In genomic region chr5:120742125-120742524, GRCm38 (mm10) we compare ENCODE assay signal across 9 mouse cellular contexts. TPM values are rescaled to one million over a fixed set of nuclear protein-coding genes. Genes with fewer than 3 reads are reported as not detected.
A peak's percentile ranks its signal among the peaks of the same experiment; 100 is the strongest.
DNase-seq lines count a peak whose midpoint lies in the region; ATAC-seq and TF ChIP-seq lines count a peak whose summit lies in the region.
"Had no signal": no experiment of that assay in that cellular context is flagged by ENCODE, and none has a peak within 500 bp of the region (broad histone marks: within the 10 kb centered on the region; RNA-seq: fewer than 3 reads in every experiment).

No protein-coding gene starts in this region.

- no peaks in the 10 kb centered on the region for H3K79me3 ChIP-seq in C2C12 (ENCODE audit: low read depth)

- H3K36me3 ChIP-seq in intestine, postnatal 0 days (ENCODE audit: control insufficient read depth, insufficient read depth) = no peaks in the 10 kb centered on the region
- H3K36me3 ChIP-seq in intestine, embryonic 16.5 days (ENCODE audit: control insufficient read depth, insufficient read depth, low read length) = no peaks in the 10 kb centered on the region
- H3K36me3 ChIP-seq in C2C12 (ENCODE audit: control insufficient read depth, insufficient read depth) = no peaks in the 10 kb centered on the region
- no peaks in the 10 kb centered on the region for H3K36me3 ChIP-seq in G1E (replicated peaks)

- no peak overlapping the region for H3K27ac ChIP-seq in intestine, postnatal 0 days (ENCODE audit: low read depth, low read length)
- no peak overlapping the region for H3K27ac ChIP-seq in intestine, embryonic 16.5 days (ENCODE audit: low read length)

- H3K27me3 ChIP-seq in intestine, postnatal 0 days (replicated peaks; ENCODE audit: control insufficient read depth, insufficient read depth, low read length) = no peaks in the 10 kb centered on the region
- H3K27me3 ChIP-seq in intestine, embryonic 16.5 days (replicated peaks; ENCODE audit: control insufficient read depth, insufficient read depth, low read length) = no peaks in the 10 kb centered on the region
- H3K27me3 ChIP-seq in C2C12 (ENCODE audit: control insufficient read depth, insufficient read depth, insufficient read length) (peaks cover 28% of the 10 kb centered on the region), G1E (ENCODE audit: insufficient read depth, low read length) (peaks cover 12% of the 10 kb centered on the region; the same call in 1 of the 2 replicates)

- H3K4me3 ChIP-seq in intestine, postnatal 0 days (ENCODE audit: low read depth, low read length) = no peak overlapping the region
- H3K4me3 ChIP-seq in intestine, embryonic 16.5 days (ENCODE audit: low read length) = no peak overlapping the region
- H3K4me3 ChIP-seq in C2C12 (ENCODE audit: insufficient read depth, poor library complexity, severe bottlenecking) (no peak overlapping the region), G1E (ENCODE audit: low read depth, low read length) (no peak overlapping the region)

- H3K9me3 ChIP-seq in intestine, postnatal 0 days (ENCODE audit: control insufficient read depth) = no peaks in the 10 kb centered on the region
- H3K9me3 ChIP-seq in intestine, embryonic 16.5 days (ENCODE audit: control insufficient read depth, low read length) = no peaks in the 10 kb centered on the region
- H3K9me3 ChIP-seq in G1E (replicated peaks) = no peaks in the 10 kb centered on the region

- TF ChIP-seq CTCF in intestine, postnatal 0 days (IDR thresholded peaks at IDR 0.05; ENCODE audit: low read depth) = peak; percentile 73
- peak; percentile 16 for TF ChIP-seq CTCF in C2C12 (IDR thresholded peaks at IDR 0.05; ENCODE audit: control insufficient read depth, insufficient read depth, insufficient read length)
- TF ChIP-seq CTCF in G1E (IDR thresholded peaks at IDR 0.05; ENCODE audit: low read depth, low read length) = peak; percentile 73

- H3ac ChIP-seq in C2C12 (ENCODE audit: control insufficient read depth, insufficient read length, low read depth) = no peak overlapping the region

- H3K4me2 ChIP-seq in intestine, postnatal 0 days (replicated peaks; ENCODE audit: low read depth) = no peak overlapping the region
- H3K4me2 ChIP-seq in intestine, embryonic 16.5 days (ENCODE audit: low read depth, low read length) = no peak overlapping the region

- intact Hi-C loops in gastrocnemius, postnatal 36 days (cut with DNase I) = no loop called here

- 20% methylated on average over 4 of the region's 4 CpGs for WGBS in intestine, postnatal 0 days
- WGBS in intestine, embryonic 16.5 days = 27% methylated on average over 4 of the region's 4 CpGs

- H3K4me1 ChIP-seq in intestine, postnatal 0 days (replicated peaks; ENCODE audit: control insufficient read depth, insufficient read depth, low read length) = no peaks in the 10 kb centered on the region
- H3K4me1 ChIP-seq in intestine, embryonic 16.5 days (ENCODE audit: control insufficient read depth, insufficient read depth, low read length) = no peaks in the 10 kb centered on the region
- H3K4me1 ChIP-seq in G1E (ENCODE audit: insufficient read depth, low read depth, low read length) = no peaks in the 10 kb centered on the region

- H3K79me2 ChIP-seq in C2C12 (ENCODE audit: control insufficient read depth, insufficient read depth) = no peaks in the 10 kb centered on the region

- ATAC-seq in intestine, postnatal 0 days = no peak
- no peak for ATAC-seq in intestine, embryonic 16.5 days
- ATAC-seq in G1E (ENCODE audit: extremely low read depth, insufficient number of reproducible peaks, low FRiP score, poor library complexity, severe bottlenecking) = no peak; the same call in 1 of the 2 replicates
- peak; percentile 85 for ATAC-seq in megakaryocyte progenitor cell, adult 5-6 weeks (replicated peaks; ENCODE audit: poor library complexity)

- no peak for DNase-seq in G1E (ENCODE audit: low spot score)
- DNase-seq in embryo, embryonic 9.5 days (ENCODE audit: extremely low spot score) = peak; percentile 46
- DNase-seq in gastrocnemius, postnatal 36 days = no peak
- no peak for DNase-seq in heart, adult 11 months

- no peak overlapping the region for H3K9ac ChIP-seq in intestine, postnatal 0 days (ENCODE audit: low read depth, low read length)
- no peak overlapping the region for H3K9ac ChIP-seq in intestine, embryonic 16.5 days (ENCODE audit: low read depth, low read length)

TF ChIP-seq in C2C12, 6 proteins besides CTCF, POLR2A, EP300 and RAD21:
- TF ChIP-seq FOSL1 (IDR thresholded peaks at IDR 0.05; ENCODE audit: insufficient read depth, low read length, poor library complexity, severe bottlenecking) = no peak
- no peak for TF ChIP-seq MYOG (IDR thresholded peaks at IDR 0.05; ENCODE audit: control insufficient read depth, extremely low read depth, insufficient read length)
- TF ChIP-seq MYOD1 (IDR thresholded peaks at IDR 0.05; ENCODE audit: control insufficient read depth, insufficient read length, low read depth) = no peak
- no peak for TF ChIP-seq CEBPB (IDR thresholded peaks at IDR 0.05; ENCODE audit: low read depth)
- TF ChIP-seq MAX (IDR thresholded peaks at IDR 0.05) = no peak
- no peak for TF ChIP-seq USF1 (IDR thresholded peaks at IDR 0.05; ENCODE audit: low read depth)

RNA-seq across cellular contexts. Expression of gene Oas2, which starts 7.5 kb away (rescaled TPM):
- 0.23 and 0.41 TPM in 2 replicates for polyA plus RNA-seq in intestine, postnatal 0 days (2015; fragmentation: Nextera tagmentation; extraction: Ambion mirVana)
- 0.23 and 0.29 TPM in 2 replicates for polyA plus RNA-seq in intestine, embryonic 16.5 days (2015; fragmentation: Nextera tagmentation; extraction: Ambion mirVana)
- polyA plus RNA-seq in C2C12 (2012; fragmentation: generic; extraction: Trizol) (not detected), G1E (2012) (0.11 and 0.15 TPM in 2 replicates)
- total RNA-seq in G1E (2014; fragmentation: Nextera tagmentation) (1.7 and 3.5 TPM in 2 replicates), G1E (2017) (2.3 and 2.4 TPM in 2 replicates)
- 1.6 and 2.9 TPM in 2 replicates for total RNA-seq in megakaryocyte progenitor cell, adult 5-6 weeks (2015)
- total RNA-seq in megakaryocyte progenitor cell, adult 5-6 weeks (2017) = 0.12 and 0.30 TPM in 2 replicates
- total RNA-seq in gastrocnemius, postnatal 36 days (2021) = under 1 TPM; 0.18 to 0.37 TPM

RNA-seq across cellular contexts. Expression of gene Dtx1, which starts 30.4 kb away (rescaled TPM):
- polyA plus RNA-seq in intestine, postnatal 0 days (2015; fragmentation: Nextera tagmentation; extraction: Ambion mirVana) = 2.3 and 2.5 TPM in 2 replicates
- 2.2 and 3.0 TPM in 2 replicates for polyA plus RNA-seq in intestine, embryonic 16.5 days (2015; fragmentation: Nextera tagmentation; extraction: Ambion mirVana)
- not detected for polyA plus RNA-seq in C2C12 (2012; fragmentation: generic; extraction: Trizol)
- not detected in 2 replicates for total RNA-seq in G1E (2014; fragmentation: Nextera tagmentation)
- total RNA-seq in G1E (2017) = 0.05 and 0.06 TPM in 2 replicates
- polyA plus RNA-seq in G1E (2012) = 0.03 and 0.09 TPM in 2 replicates
- 0.10 TPM in 1 of 2 replicates, not detected in the other for total RNA-seq in megakaryocyte progenitor cell, adult 5-6 weeks (2015)
- not detected in 2 replicates for total RNA-seq in megakaryocyte progenitor cell, adult 5-6 weeks (2017)
- under 1 TPM; 0.38 to 0.91 TPM for total RNA-seq in gastrocnemius, postnatal 36 days (2021)
- polyA plus RNA-seq: liver, embryonic 16.5 days had no signal

RNA-seq across cellular contexts. Expression of gene Oas3, which starts 35.3 kb away (rescaled TPM):
- 0.66 and 0.78 TPM in 2 replicates for polyA plus RNA-seq in intestine, postnatal 0 days (2015; fragmentation: Nextera tagmentation; extraction: Ambion mirVana)
- 0.18 and 0.20 TPM in 2 replicates for polyA plus RNA-seq in intestine, embryonic 16.5 days (2015; fragmentation: Nextera tagmentation; extraction: Ambion mirVana)
- polyA plus RNA-seq in C2C12 (2012; fragmentation: generic; extraction: Trizol) (not detected), G1E (2012) (0.26 and 0.28 TPM in 2 replicates)
- total RNA-seq in G1E (2014; fragmentation: Nextera tagmentation) (0.97 and 2.0 TPM in 2 replicates), G1E (2017) (0.60 and 0.76 TPM in 2 replicates)
- total RNA-seq in megakaryocyte progenitor cell, adult 5-6 weeks (2015) = 1.1 and 1.5 TPM in 2 replicates
- 1.1 and 1.3 TPM in 2 replicates for total RNA-seq in megakaryocyte progenitor cell, adult 5-6 weeks (2017)
- total RNA-seq in gastrocnemius, postnatal 36 days (2021) = not detected

RNA-seq across cellular contexts. Expression of gene Oas1e, which starts 53.2 kb away (rescaled TPM):
- polyA plus RNA-seq in intestine, postnatal 0 days (2015; fragmentation: Nextera tagmentation; extraction: Ambion mirVana) = 0.10 TPM in 1 of 2 replicates, not detected in the other
- not detected in 2 replicates for polyA plus RNA-seq in intestine, embryonic 16.5 days (2015; fragmentation: Nextera tagmentation; extraction: Ambion mirVana)
- polyA plus RNA-seq in C2C12 (2012; fragmentation: generic; extraction: Trizol) (not detected), G1E (2012) (not detected in 2 replicates)
- total RNA-seq in G1E (2014; fragmentation: Nextera tagmentation) (not detected in 2 replicates), G1E (2017) (0.12 TPM in 1 of 2 replicates, not detected in the other)
- total RNA-seq in megakaryocyte progenitor cell, adult 5-6 weeks (2015) = not detected in 2 replicates
- total RNA-seq in megakaryocyte progenitor cell, adult 5-6 weeks (2017) = not detected in 2 replicates
- not detected for total RNA-seq in gastrocnemius, postnatal 36 days (2021)

Comparison
In these comparisons a context has a peak if more than half of its experiments do, and no peak if none do; other contexts are left out.
1. CTCF ChIP-seq: peak in every context shown above with its lines; median percentile 73 in intestine, postnatal 0 days; 73 in G1E; 16 in C2C12.